ENCODE assay signal across 7 mouse cellular contexts in the genomic region with DNA sequence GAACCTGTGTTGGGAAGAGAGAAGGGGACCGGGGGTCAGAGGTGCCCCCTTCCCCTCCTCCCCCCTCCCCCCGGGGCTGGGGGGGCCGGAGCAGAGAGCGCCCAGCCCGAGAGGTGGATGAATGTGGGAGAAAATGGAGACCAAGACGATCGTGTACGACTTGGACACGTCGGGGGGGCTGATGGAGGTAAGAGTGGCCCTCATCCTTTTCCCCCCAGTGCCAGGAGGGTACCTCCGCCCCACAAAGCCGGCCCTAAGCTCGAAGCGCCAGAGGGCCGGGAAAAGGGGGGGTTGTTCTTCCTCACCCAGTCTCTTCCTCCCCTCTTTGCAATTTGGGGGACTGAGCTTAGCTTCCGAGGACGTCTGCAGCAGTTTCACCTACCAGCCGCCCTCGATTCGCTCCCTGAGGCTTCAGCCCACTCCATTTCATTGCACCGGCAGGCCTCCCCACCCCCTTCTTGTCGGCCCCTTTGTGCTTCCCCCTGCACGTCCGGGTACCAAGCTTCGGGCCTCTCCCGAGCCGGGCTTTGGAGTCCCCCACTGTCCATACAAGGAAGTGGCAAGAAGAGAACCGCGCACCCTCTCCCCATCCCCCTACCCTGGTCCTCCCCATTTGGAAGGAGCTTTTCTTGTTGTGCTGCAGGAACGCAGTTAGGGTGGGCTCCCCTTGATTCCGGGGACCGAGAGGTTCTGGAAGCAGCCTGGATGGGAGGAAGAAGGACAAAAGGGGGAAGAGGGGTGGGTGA. TPM values are rescaled to one million over a fixed set of nuclear protein-coding genes. Genes with fewer than 3 reads are reported as not detected.
DNase-seq lines count a peak whose midpoint lies in the region; ATAC-seq lines count a peak whose summit lies in the region.

No protein-coding gene starts in this region.

- H3K4me1 ChIP-seq in intestine, embryonic 15.5 days (replicated peaks) = peaks cover 16% of the 10 kb centered on the region
- H3K4me1 ChIP-seq in limb, embryonic 10.5 days = peaks cover 15% of the 10 kb centered on the region
- peaks cover 27% of the 10 kb centered on the region for H3K4me1 ChIP-seq in midbrain, embryonic 13.5 days (replicated peaks)

- peak; percentile 49 for DNase-seq in MN1 (ENCODE audit: low spot score)
- DNase-seq in c-Kit-positive CD71-negative TER-119-negative erythroid progenitor cells, embryonic 14.5 days (ENCODE audit: low read depth) = peak; percentile 38
- peak; percentile 30 for DNase-seq in forelimb bud, embryonic 11.5 days (ENCODE audit: low read depth, low spot score)
- DNase-seq in limb, embryonic 10.5 days (ENCODE audit: low spot score) = peak; percentile 70
- peak; percentile 40 to 50 for DNase-seq in spleen, postnatal 14 days (ENCODE audit: low spot score in 2 of 2)

- peak overlapping the region; percentile 99 for H3K9ac ChIP-seq in intestine, embryonic 15.5 days
- peak overlapping the region; percentile 99 for H3K9ac ChIP-seq in midbrain, embryonic 13.5 days (replicated peaks)

- H3K4me3 ChIP-seq in intestine, embryonic 15.5 days (replicated peaks) = peak overlapping the region; percentile 100
- peak overlapping the region; percentile 99 for H3K4me3 ChIP-seq in limb, embryonic 10.5 days
- peak overlapping the region; percentile 100 for H3K4me3 ChIP-seq in midbrain, embryonic 13.5 days (replicated peaks)

- H3K36me3 ChIP-seq in intestine, embryonic 15.5 days = no peaks in the 10 kb centered on the region
- peaks cover 39% of the 10 kb centered on the region for H3K36me3 ChIP-seq in limb, embryonic 10.5 days
- H3K36me3 ChIP-seq in midbrain, embryonic 13.5 days = peaks cover 12% of the 10 kb centered on the region

- WGBS in intestine, embryonic 15.5 days = under 1% methylated on average over 30 of the region's 32 CpGs
- under 1% methylated on average over 32 of the region's 32 CpGs for WGBS in limb, embryonic 10.5 days
- WGBS in midbrain, embryonic 13.5 days = 1% methylated on average over 29 of the region's 32 CpGs

- no peaks in the 10 kb centered on the region for H3K9me3 ChIP-seq in intestine, embryonic 15.5 days
- H3K9me3 ChIP-seq in limb, embryonic 10.5 days (replicated peaks) = no peaks in the 10 kb centered on the region
- no peaks in the 10 kb centered on the region for H3K9me3 ChIP-seq in midbrain, embryonic 13.5 days

- H3K27me3 ChIP-seq in intestine, embryonic 15.5 days (replicated peaks) = peaks cover 2% of the 10 kb centered on the region; the same call in 1 of the 2 replicates
- H3K27me3 ChIP-seq in limb, embryonic 10.5 days (ENCODE audit: low read depth, poor library complexity, severe bottlenecking) = no peaks in the 10 kb centered on the region
- peaks cover 5% of the 10 kb centered on the region for H3K27me3 ChIP-seq in midbrain, embryonic 13.5 days

- peak overlapping the region; percentile 81 for H3K4me2 ChIP-seq in intestine, embryonic 15.5 days (replicated peaks)
- peak overlapping the region; percentile 91 for H3K4me2 ChIP-seq in midbrain, embryonic 13.5 days (replicated peaks)

- peak overlapping the region; percentile 94 for H3K27ac ChIP-seq in intestine, embryonic 15.5 days
- peak overlapping the region; percentile 95 for H3K27ac ChIP-seq in limb, embryonic 10.5 days
- peak overlapping the region; percentile 97 for H3K27ac ChIP-seq in midbrain, embryonic 13.5 days

- no peak for ATAC-seq in intestine, embryonic 15.5 days
- ATAC-seq in midbrain, embryonic 13.5 days = no peak

RNA-seq across cellular contexts. Expression of gene Phf12, which starts 0.8 kb away (rescaled TPM):
- 12.8 and 13.5 TPM in 2 replicates for polyA plus RNA-seq in intestine, embryonic 15.5 days (2015; fragmentation: Nextera tagmentation; extraction: Ambion mirVana)
- 21.0 and 23.1 TPM in 2 replicates for polyA plus RNA-seq in limb, embryonic 10.5 days (2016; fragmentation: Nextera tagmentation; extraction: Ambion mirVana)
- polyA plus RNA-seq in midbrain, embryonic 13.5 days (2015; fragmentation: Nextera tagmentation; extraction: Ambion mirVana) = 22.7 and 22.8 TPM in 2 replicates

RNA-seq across cellular contexts. Expression of gene Dhrs13, which starts 48.7 kb away (rescaled TPM):
- 18.0 and 18.3 TPM in 2 replicates for polyA plus RNA-seq in intestine, embryonic 15.5 days (2015; fragmentation: Nextera tagmentation; extraction: Ambion mirVana)
- 16.1 and 17.5 TPM in 2 replicates for polyA plus RNA-seq in limb, embryonic 10.5 days (2016; fragmentation: Nextera tagmentation; extraction: Ambion mirVana)
- 31.6 and 32.4 TPM in 2 replicates for polyA plus RNA-seq in midbrain, embryonic 13.5 days (2015; fragmentation: Nextera tagmentation; extraction: Ambion mirVana)

RNA-seq across cellular contexts. Expression of gene Sez6, which starts 52.8 kb away (rescaled TPM):
- polyA plus RNA-seq in intestine, embryonic 15.5 days (2015; fragmentation: Nextera tagmentation; extraction: Ambion mirVana) = 0.95 and 1.2 TPM in 2 replicates
- 0.11 and 0.14 TPM in 2 replicates for polyA plus RNA-seq in limb, embryonic 10.5 days (2016; fragmentation: Nextera tagmentation; extraction: Ambion mirVana)
- 118 TPM in 2 replicates for polyA plus RNA-seq in midbrain, embryonic 13.5 days (2015; fragmentation: Nextera tagmentation; extraction: Ambion mirVana)

RNA-seq across cellular contexts. Expression of gene Flot2, which starts 54.4 kb away (rescaled TPM):
- 44.0 and 44.2 TPM in 2 replicates for polyA plus RNA-seq in intestine, embryonic 15.5 days (2015; fragmentation: Nextera tagmentation; extraction: Ambion mirVana)
- polyA plus RNA-seq in limb, embryonic 10.5 days (2016; fragmentation: Nextera tagmentation; extraction: Ambion mirVana) = 58.9 and 64.6 TPM in 2 replicates
- 66.9 and 68.4 TPM in 2 replicates for polyA plus RNA-seq in midbrain, embryonic 13.5 days (2015; fragmentation: Nextera tagmentation; extraction: Ambion mirVana)

Comparison
In these comparisons a context has a peak if more than half of its experiments do, and no peak if none do; other contexts are left out.
1. RNA of gene Sez6, which starts 52.8 kb away (polyA plus RNA-seq): 118 TPM in midbrain, embryonic 13.5 days; 0.95 to 1.2 TPM in intestine, embryonic 15.5 days and 0.11 to 0.14 TPM in limb, embryonic 10.5 days; every median in the first group is over 10 times any median in the second.
2. Peak in every context shown above with its lines, with median percentiles within 50 percentile points of each other: DNase-seq, H3K27ac ChIP-seq and H3K4me3 ChIP-seq.